Mouse (Mus musculus) liver, embryonic 14.5 days (tissue): ENCODE measurements around the gene Slc38a2. TPM values are rescaled to one million over a fixed set of nuclear protein-coding genes. Genes with fewer than 3 reads are reported as not detected.

Experiments
- ATAC-seq: fragments of 200-750 bp; cut with Nextera tagmentation; 2 replicates; pipeline ENCODE4 v1.8.0; 2017; ENCODE audit warnings: moderate number of reproducible peaks, mild to moderate bottlenecking, moderate library complexity; ENCODE audit not compliant: insufficient read depth
- DNase-seq, 3 experiments: peaks; one replicate each; pipeline ENCODE4 v3.0.0-alpha.2; 2012 to 2013; ENCODE audit warnings: low read depth in 3 of 3, low spot score in 3 of 3
- H3K27ac ChIP-seq: fragments of 300-500 bp; sonication (generic); 2 replicates; pipeline ENCODE4 v1.5.1; 2014; ENCODE audit warnings: moderate library complexity, mild to moderate bottlenecking, control low read depth, inconsistent platforms
- H3K27me3 ChIP-seq: fragments of 300-500 bp; sonication (generic); 2 replicates; pipeline ENCODE4 v1.6.1; 2014; ENCODE audit warnings: mild to moderate bottlenecking, low read length, moderate library complexity; ENCODE audit not compliant: control insufficient read depth, insufficient read depth
- H3K36me3 ChIP-seq: fragments of 300-500 bp; sonication (generic); replicated peaks from 2 replicates; pipeline ENCODE4 v1.6.1; 2014; ENCODE audit warnings: low read depth; ENCODE audit not compliant: control insufficient read depth, insufficient read depth
- H3K4me1 ChIP-seq, 2 experiments: fragments of 200-500 bp in 1 of 2; fragments of 300-500 bp in 1 of 2; sonication (generic) in 1 of 2; replicated peaks; 2 replicates each; pipeline ENCODE4 v1.6.1; 2012 to 2014; ENCODE audit warnings: antibody characterized with exemption in 1 of 2, inconsistent platforms in 1 of 2, low read length in 1 of 2; ENCODE audit not compliant: control insufficient read depth in 2 of 2, insufficient read depth in 2 of 2
- H3K4me2 ChIP-seq: fragments of 300-500 bp; sonication (generic); 2 replicates; pipeline ENCODE4 v1.6.1; 2014; ENCODE audit warnings: low read depth, mild to moderate bottlenecking, control low read depth, moderate library complexity
- H3K4me3 ChIP-seq, 2 experiments: fragments of 200-500 bp in 1 of 2; fragments of 300-500 bp in 1 of 2; sonication (generic) in 1 of 2; 2 replicates each; pipeline ENCODE4 v1.5.1; 2012 to 2014; ENCODE audit warnings: low read depth in 2 of 2, low read length in 2 of 2, mild to moderate bottlenecking in 2 of 2, control low read depth in 1 of 2, inconsistent platforms in 1 of 2, moderate library complexity in 1 of 2; ENCODE audit not compliant: insufficient read depth in 1 of 2
- H3K9ac ChIP-seq: fragments of 300-500 bp; sonication (generic); replicated peaks from 2 replicates; pipeline ENCODE4 v1.6.1; 2014; ENCODE audit warnings: mild to moderate bottlenecking, control low read depth, moderate library complexity
- H3K9me3 ChIP-seq: fragments of 300-500 bp; sonication (generic); 2 replicates; pipeline ENCODE4 v1.6.1; 2016; ENCODE audit warnings: low read length, mixed read lengths; ENCODE audit not compliant: control insufficient read depth
- CTCF ChIP-seq: IDR thresholded peaks from 2 replicates; pipeline ENCODE4 v1.5.1; 2016; ENCODE audit warnings: antibody characterized with exemption, low read depth, control low read depth
- EP300 ChIP-seq: IDR thresholded peaks from 2 replicates; pipeline ENCODE4 v1.6.1; 2016; ENCODE audit warnings: antibody characterized with exemption, low read depth
- WGBS: fragments of 180-500 bp; shearing (Covaris S2); extraction: QIAGEN DNeasy Blood & Tissue Kit; methylation state at CpG from one replicate; pipeline ENCODE4 v1.1.7; 2014; ENCODE audit not compliant: insufficient replicate concordance; 5-methylcytosine and 5-hydroxymethylcytosine counted together
- polyA plus RNA-seq, 2 experiments: library from polyadenylated mRNA; depleted of rRNA in 1 of 2; stranded (reverse) in 1 of 2; unstranded in 1 of 2; fragments of >200 nt; fragmentation: Nextera tagmentation in 1 of 2; extraction: Ambion mirVana in 1 of 2; gene quantifications; 2 replicates each; pipeline versions ENCODE4 v1.2.1 to v1.2.3; 2012 to 2014

Gene Slc38a2
- polyA plus RNA-seq, 2 experiments, result 19.9 to 28.8 TPM

- Histone ChIP-seq H3K27ac (no peak overlapping the region), H3K36me3 (peaks cover 95% of the 10 kb centered on the region), H3K4me1 (peaks cover 10 to 11% of the 10 kb centered on the region in 2 experiments), H3K9ac (no peak overlapping the region), H3K4me3 (no peak overlapping the region), H3K27me3 (no peaks in the 10 kb centered on the region), H3K9me3 (no peaks in the 10 kb centered on the region), H3K4me2 (no peak overlapping the region)
- no peak for DNase-seq
- TF ChIP-seq CTCF (no peak), EP300 (no peak)
- 84% methylated on average over 14 of the region's 14 CpGs for WGBS
- ATAC-seq, result no peak
Observed at GRCm38 (mm10) chr15:96693688-96694087, 5.8 kb downstream of the Slc38a2 start.

- Histone ChIP-seq H3K9me3 (no peaks in the 10 kb centered on the region), H3K4me3 (no peak overlapping the region), H3K9ac (no peak overlapping the region), H3K27ac (no peak overlapping the region), H3K27me3 (no peaks in the 10 kb centered on the region), H3K4me2 (no peak overlapping the region), H3K36me3 (peaks cover 95% of the 10 kb centered on the region), H3K4me1 (peaks cover 7 to 9% of the 10 kb centered on the region in 2 experiments)
- no peak for DNase-seq
- ATAC-seq, result no peak
- WGBS, result 92% methylated on average over 11 of the region's 11 CpGs
- TF ChIP-seq EP300, result no peak
- TF ChIP-seq CTCF, result no peak
Observed at GRCm38 (mm10) chr15:96692401-96692800, 7.1 kb downstream of the Slc38a2 start.

- Histone ChIP-seq H3K4me1 (peaks cover 0 to 3% of the 10 kb centered on the region in 2 experiments; a peak in 1 of 4 replicates), H3K27ac (no peak overlapping the region), H3K4me2 (no peak overlapping the region), H3K9me3 (no peaks in the 10 kb centered on the region), H3K4me3 (no peak overlapping the region), H3K36me3 (peaks cover 87% of the 10 kb centered on the region), H3K9ac (no peak overlapping the region), H3K27me3 (no peaks in the 10 kb centered on the region)
- ATAC-seq (no peak), DNase-seq (no peak)
- 89% methylated on average over 15 of the region's 15 CpGs for WGBS
- TF ChIP-seq EP300 (no peak), CTCF (no peak)
Observed at GRCm38 (mm10) chr15:96691381-96691780, 8.1 kb downstream of the Slc38a2 start.

- H3K36me3 ChIP-seq, result peaks cover 81% of the 10 kb centered on the region
- no peak overlapping the region for H3K27ac ChIP-seq
- no peak overlapping the region for H3K4me3 ChIP-seq
- no peak overlapping the region for H3K9ac ChIP-seq
- H3K9me3 ChIP-seq, result no peaks in the 10 kb centered on the region
- 85% methylated on average over 13 of the region's 13 CpGs for WGBS
- H3K4me2 ChIP-seq, result no peak overlapping the region
- TF ChIP-seq CTCF (no peak), EP300 (no peak)
- H3K27me3 ChIP-seq, result no peaks in the 10 kb centered on the region
- 0 out of 4 replicates have a peak, but pooled peaks cover 0 to under 1% of the 10 kb centered on the region in 2 experiments for H3K4me1 ChIP-seq
- DNase-seq (no peak), ATAC-seq (no peak)
Observed at GRCm38 (mm10) chr15:96690829-96691228, 8.7 kb downstream of the Slc38a2 start.

GRCm38 (mm10) chr15:96689919-96690318, 9.6 kb downstream of the Slc38a2 start:
- DNase-seq, result no peak
- Histone ChIP-seq H3K9ac (no peak overlapping the region), H3K27ac (no peak overlapping the region), H3K36me3 (peaks cover 72% of the 10 kb centered on the region), H3K27me3 (no peaks in the 10 kb centered on the region), H3K4me3 (no peak overlapping the region), H3K4me1 (no peaks in the 10 kb centered on the region; a peak in 1 of 4 replicates), H3K4me2 (no peak overlapping the region), H3K9me3 (no peaks in the 10 kb centered on the region)
- TF ChIP-seq CTCF, result no peak
- no peak for TF ChIP-seq EP300
- 87% methylated on average over 9 of the region's 9 CpGs for WGBS
- ATAC-seq, result no peak
